Mouse (Mus musculus) midbrain, embryonic 10.5 days (tissue): ENCODE measurements at regions not wholly inside any gene's neighbourhood (a gene's known extent, or its start where the extent isn't known, plus 50 kb on each side); places are given as distances from the start of the nearest gene placed in this dataset.
A peak's percentile ranks its signal among the peaks of the same experiment; 100 is the strongest.
"Not testable (repeated sequence)": the region's sequence is repeated elsewhere in the genome, so short reads cannot be mapped to it uniquely, and the experiment has no call there.

ENCODE experiments used
- DNase-seq: peaks from one replicate; pipeline ENCODE4 v3.0.0-alpha.2; 2017; ENCODE audit warnings: low spot score
- H3K27ac ChIP-seq: fragments of 300-500 bp; sonication (generic); replicated peaks from 2 replicates; pipeline ENCODE4 v1.5.1; 2016; ENCODE audit warnings: mild to moderate bottlenecking
- H3K27me3 ChIP-seq: fragments of 300-500 bp; sonication (generic); 2 replicates; pipeline ENCODE4 v1.6.1; 2016; ENCODE audit warnings: low read depth, mild to moderate bottlenecking; ENCODE audit not compliant: poor library complexity, severe bottlenecking
- H3K36me3 ChIP-seq: fragments of 300-500 bp; sonication (generic); 2 replicates; pipeline ENCODE4 v1.6.1; 2016; ENCODE audit warnings: mild to moderate bottlenecking, moderate library complexity
- H3K4me1 ChIP-seq: fragments of 300-500 bp; sonication (generic); 2 replicates; pipeline ENCODE4 v1.6.1; 2016
- H3K4me3 ChIP-seq: fragments of 300-500 bp; sonication (generic); 2 replicates; pipeline ENCODE4 v1.5.1; 2016; ENCODE audit warnings: mild to moderate bottlenecking, moderate library complexity
- H3K9me3 ChIP-seq: fragments of 300-500 bp; sonication (generic); replicated peaks from 2 replicates; pipeline ENCODE4 v1.6.1; 2016; ENCODE audit warnings: mild to moderate bottlenecking
- WGBS: fragments of 180-500 bp; shearing (Covaris S2); methylation state at CpG from one replicate; pipeline ENCODE4 v1.1.7; 2016; 5-methylcytosine and 5-hydroxymethylcytosine counted together

DNA sequence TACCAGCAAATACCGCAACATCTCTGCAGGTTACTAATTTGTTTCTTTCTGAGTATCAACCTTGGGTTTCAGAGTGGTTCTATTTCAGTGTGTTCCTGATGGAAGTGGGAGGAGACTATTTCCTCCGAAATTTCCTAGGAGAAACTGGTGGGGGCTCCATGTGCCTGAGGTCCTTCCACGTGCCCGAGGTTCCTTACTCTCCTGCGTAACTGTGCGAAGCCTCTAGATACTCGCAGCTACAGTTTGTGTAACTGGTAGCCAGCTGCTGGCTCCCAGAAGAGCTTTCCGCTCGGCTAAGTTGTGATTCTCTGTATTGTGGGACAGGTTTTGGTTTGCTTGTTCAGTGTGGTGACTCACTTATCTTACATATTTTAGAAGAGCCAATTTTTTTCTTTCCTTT lies 184.3 kb upstream of the Tmem45b start:
- Histone ChIP-seq H3K27ac (no peak overlapping the region), H3K9me3 (no peaks in the 10 kb centered on the region), H3K27me3 (no peaks in the 10 kb centered on the region), H3K36me3 (no peaks in the 10 kb centered on the region), H3K4me1 (0 out of 2 replicates have a peak, but pooled peaks cover under 1% of the 10 kb centered on the region), H3K4me3 (no peak overlapping the region)
- DNase-seq: no peak
- WGBS: 81% methylated on average over 9 of the region's 9 CpGs

DNA sequence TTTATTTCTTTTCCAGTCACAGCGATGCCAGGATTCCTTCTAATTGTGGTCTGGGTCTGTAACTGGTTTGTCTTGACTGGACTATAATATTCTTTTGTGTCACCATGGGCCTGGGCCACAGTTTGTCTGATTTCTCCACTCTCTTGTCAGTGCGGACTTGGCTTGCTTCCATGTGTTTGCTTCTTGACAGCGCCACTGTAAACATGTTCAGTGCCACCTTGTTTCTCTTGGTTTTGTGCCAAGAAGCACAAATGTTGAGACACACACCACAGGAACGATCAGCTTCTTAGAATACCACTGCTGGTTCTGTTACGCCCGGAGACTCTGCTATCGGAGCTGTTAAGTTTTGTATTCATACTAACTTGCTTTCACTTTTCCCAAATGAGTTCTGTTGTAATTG lies 180.9 kb upstream of the Tmem45b start:
- Histone ChIP-seq H3K36me3 (no peaks in the 10 kb centered on the region), H3K4me3 (no peak overlapping the region), H3K27me3 (no peaks in the 10 kb centered on the region), H3K4me1 (peaks cover 11% of the 10 kb centered on the region), H3K9me3 (no peaks in the 10 kb centered on the region), H3K27ac (no peak overlapping the region)
- 91% methylated on average over 7 of the region's 7 CpGs for WGBS
- DNase-seq: no peak

- Histone ChIP-seq H3K4me1 (peaks cover 11% of the 10 kb centered on the region), H3K36me3 (no peaks in the 10 kb centered on the region), H3K27me3 (no peaks in the 10 kb centered on the region), H3K4me3 (no peak overlapping the region), H3K27ac (no peak overlapping the region), H3K9me3 (no peaks in the 10 kb centered on the region)
- no peak for DNase-seq
- WGBS: 78% methylated on average over 3 of the region's 3 CpGs
These were observed 179.8 kb upstream of the Tmem45b start for GRCm38 (mm10) chr9:31644106-31644505.

- WGBS: 81% methylated on average over 4 of the region's 4 CpGs
- peaks cover 11% of the 10 kb centered on the region for H3K4me1 ChIP-seq
These were observed 177.9 kb upstream of the Tmem45b start for GRCm38 (mm10) chr9:31642169-31642568.

DNA sequence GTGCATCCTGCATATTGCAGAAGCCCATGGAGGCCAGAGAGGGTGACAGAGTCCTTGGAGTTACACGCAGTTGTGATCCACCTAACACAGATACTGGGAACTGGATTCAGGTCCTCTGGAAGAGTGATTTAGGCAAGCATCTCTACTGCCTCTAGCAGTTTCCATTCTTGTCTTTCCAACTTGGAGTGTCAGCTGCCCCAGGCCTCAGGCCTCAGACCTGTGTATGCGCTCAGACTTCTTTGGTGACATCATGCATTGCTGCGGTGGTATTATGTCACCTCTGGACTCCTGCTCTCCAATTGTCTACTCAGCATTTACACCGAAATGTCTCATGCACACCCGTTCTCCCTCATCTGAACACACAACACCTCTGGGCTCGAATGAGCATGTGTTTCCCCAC lies 164.0 kb upstream of the Tmem45b start:
- no peaks in the 10 kb centered on the region for H3K4me1 ChIP-seq
- H3K9me3 ChIP-seq: no peaks in the 10 kb centered on the region
- H3K27ac ChIP-seq: no peak overlapping the region
- WGBS: 88% methylated on average over 6 of the region's 6 CpGs
- DNase-seq: no peak
- H3K27me3 ChIP-seq: no peaks in the 10 kb centered on the region
- H3K36me3 ChIP-seq: no peaks in the 10 kb centered on the region
- no peak overlapping the region for H3K4me3 ChIP-seq

More at GRCm38 (mm10) chr9:31642169-31642568, 177.9 kb upstream of the Tmem45b start:
- Histone ChIP-seq H3K27me3 (no peaks in the 10 kb centered on the region), H3K27ac (no peak overlapping the region), H3K36me3 (no peaks in the 10 kb centered on the region), H3K9me3 (peaks cover under 1% of the 10 kb centered on the region; the same call in 1 of the 2 replicates), H3K4me3 (no peak overlapping the region)
- no peak for DNase-seq

GRCm38 (mm10) chr9:31621553-31621952 lies 157.3 kb upstream of the Tmem45b start:
- H3K27ac ChIP-seq, H3K4me1 ChIP-seq, H3K4me3 ChIP-seq, H3K9me3 ChIP-seq, H3K27me3 ChIP-seq, H3K36me3 ChIP-seq, DNase-seq: not testable (repeated sequence)
- WGBS: 90% methylated on average over 7 of the region's 7 CpGs

- no peaks in the 10 kb centered on the region for H3K36me3 ChIP-seq
- no peak overlapping the region for H3K4me3 ChIP-seq
- no peaks in the 10 kb centered on the region for H3K4me1 ChIP-seq
- 0 out of 2 replicates have a peak, but pooled peaks cover 4% of the 10 kb centered on the region for H3K9me3 ChIP-seq
- no peaks in the 10 kb centered on the region for H3K27me3 ChIP-seq
- DNase-seq: no peak
- 81% methylated on average over 6 of the region's 6 CpGs for WGBS
- no peak overlapping the region for H3K27ac ChIP-seq
These were observed 155.1 kb upstream of the Tmem45b start for GRCm38 (mm10) chr9:31619344-31619743.

DNA sequence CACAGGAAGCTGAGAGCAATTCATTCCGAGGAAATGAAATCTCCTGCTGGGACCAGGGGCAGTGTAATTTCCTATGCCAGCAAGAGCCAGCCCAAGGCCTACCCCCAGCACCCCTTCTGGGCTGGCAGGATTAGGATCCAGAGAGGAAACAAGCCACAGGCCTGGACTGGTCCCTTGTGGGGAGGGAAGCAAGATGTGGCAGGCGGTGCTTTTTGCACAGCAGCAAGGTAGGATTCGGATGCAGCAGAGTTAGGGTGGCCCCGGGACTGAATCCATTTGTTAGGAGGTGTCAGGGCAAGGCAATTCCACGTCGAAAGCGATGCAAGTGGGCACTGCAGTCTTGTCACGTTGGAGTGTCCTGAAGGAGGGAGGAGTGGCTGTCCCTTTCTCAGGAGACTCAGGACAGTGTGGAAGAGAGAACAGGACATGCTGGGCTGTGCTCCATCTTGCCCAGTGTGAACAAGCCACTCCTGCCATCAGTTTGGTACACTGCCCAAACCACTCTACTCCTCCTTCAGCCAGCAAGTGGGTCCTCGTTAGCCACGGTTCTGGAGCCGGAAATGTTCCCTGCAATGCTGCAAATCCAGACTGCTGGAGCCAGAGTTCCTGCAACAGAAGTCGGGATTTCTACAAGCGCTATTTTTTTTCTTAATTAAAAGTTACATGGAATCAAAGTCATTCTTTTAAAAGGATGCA lies 150.1 kb upstream of the Tmem45b start:
- no peaks in the 10 kb centered on the region for H3K4me1 ChIP-seq
- no peaks in the 10 kb centered on the region for H3K9me3 ChIP-seq
- H3K27ac ChIP-seq: no peak overlapping the region
- peak; percentile 6 for DNase-seq
- no peaks in the 10 kb centered on the region for H3K27me3 ChIP-seq
- 74% methylated on average over 13 of the region's 13 CpGs for WGBS
- no peaks in the 10 kb centered on the region for H3K36me3 ChIP-seq
- no peak overlapping the region for H3K4me3 ChIP-seq

DNA sequence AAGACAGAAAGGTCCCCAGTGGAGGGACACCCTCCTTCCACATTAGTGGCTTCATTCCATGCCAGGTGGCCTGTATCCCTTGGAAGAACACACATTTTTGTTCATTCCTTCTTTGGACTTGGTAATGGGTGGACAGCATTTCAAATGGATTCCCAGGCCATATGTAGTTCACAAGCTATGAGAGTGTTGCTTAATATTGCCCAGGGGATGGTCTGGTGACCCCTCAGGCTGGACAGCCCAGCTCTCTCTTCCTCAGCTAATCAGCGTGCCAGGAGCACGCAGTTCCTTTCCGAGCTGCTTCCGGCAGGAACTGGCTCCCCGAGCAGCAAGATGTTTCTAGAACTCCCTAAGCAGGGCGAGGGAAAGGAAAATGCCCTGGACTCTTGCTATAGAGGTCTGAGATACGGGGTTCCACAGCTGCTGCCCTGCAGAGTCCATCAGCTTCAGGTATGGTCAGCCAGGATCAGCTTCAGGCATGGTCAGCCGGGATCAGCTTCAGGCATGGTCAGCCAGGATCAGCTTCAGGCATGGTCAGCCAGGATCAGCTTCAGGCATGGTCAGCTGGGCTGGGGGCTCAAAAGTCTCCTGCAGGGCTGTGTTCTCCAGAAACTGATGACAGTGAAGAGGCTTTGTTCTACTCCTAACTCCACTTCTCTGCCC lies 146.9 kb upstream of the Tmem45b start:
- Histone ChIP-seq H3K36me3 (no peaks in the 10 kb centered on the region), H3K27ac (no peak overlapping the region), H3K4me1 (no peaks in the 10 kb centered on the region), H3K4me3 (no peak overlapping the region), H3K9me3 (no peaks in the 10 kb centered on the region), H3K27me3 (no peaks in the 10 kb centered on the region)
- WGBS: 85% methylated on average over 8 of the region's 8 CpGs
- DNase-seq: no peak

DNA sequence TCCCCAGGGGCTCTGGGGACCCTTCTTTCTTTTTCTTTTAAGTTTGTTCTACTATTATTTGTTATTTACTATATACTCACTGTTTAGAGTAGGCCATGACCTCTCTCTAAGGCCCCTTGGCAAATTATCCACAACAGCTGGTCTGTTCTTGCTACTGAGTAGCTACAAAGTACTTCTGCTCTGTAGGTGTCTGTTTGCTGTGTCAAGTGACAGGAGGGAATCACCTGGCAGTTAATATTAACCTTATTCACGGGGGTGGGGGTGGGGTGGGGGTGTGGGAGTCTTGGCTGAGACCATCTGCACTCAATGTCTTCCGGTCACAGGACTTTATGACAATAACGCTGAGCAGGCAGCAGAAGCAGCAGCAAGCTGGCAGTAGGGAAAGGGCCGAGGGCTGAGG lies 146.4 kb upstream of the Tmem45b start:
- no peaks in the 10 kb centered on the region for H3K27me3 ChIP-seq
- no peak overlapping the region for H3K27ac ChIP-seq
- DNase-seq: no peak
- 70% methylated on average over 4 of the region's 4 CpGs for WGBS
- H3K4me3 ChIP-seq: no peak overlapping the region
- no peaks in the 10 kb centered on the region for H3K4me1 ChIP-seq
- H3K36me3 ChIP-seq: no peaks in the 10 kb centered on the region
- H3K9me3 ChIP-seq: no peaks in the 10 kb centered on the region

- H3K36me3 ChIP-seq: no peaks in the 10 kb centered on the region
- WGBS: 69% methylated on average over 1 of the region's 1 CpGs
- H3K4me3 ChIP-seq: no peak overlapping the region
These were observed 145.9 kb upstream of the Tmem45b start for GRCm38 (mm10) chr9:31610212-31610611.

DNA sequence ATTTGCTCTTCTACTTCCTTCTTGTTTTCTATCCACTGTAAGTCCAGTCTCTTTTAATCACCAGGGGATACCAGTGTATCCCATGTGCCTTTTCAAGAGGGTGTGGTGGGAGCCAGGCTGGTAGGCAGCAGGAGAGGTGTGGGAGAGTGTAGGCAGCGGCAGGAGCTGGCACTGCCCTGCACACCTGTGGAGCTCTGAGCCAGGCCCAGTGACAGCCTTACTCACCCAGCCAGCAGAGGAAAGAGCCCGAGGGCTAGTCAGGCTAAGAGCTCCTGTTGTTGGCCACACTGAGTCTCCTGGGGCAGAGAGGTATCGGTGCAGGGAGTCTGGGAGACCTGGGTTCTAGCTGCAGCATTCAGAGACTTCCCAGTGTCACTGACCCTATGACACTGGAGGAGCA lies 145.5 kb upstream of the Tmem45b start:
- 83% methylated on average over 3 of the region's 3 CpGs for WGBS

More at GRCm38 (mm10) chr9:31610212-31610611, 145.9 kb upstream of the Tmem45b start:
- Histone ChIP-seq H3K27me3 (no peaks in the 10 kb centered on the region), H3K4me1 (no peaks in the 10 kb centered on the region), H3K27ac (no peak overlapping the region), H3K9me3 (no peaks in the 10 kb centered on the region)
- peak; percentile 22 for DNase-seq

DNA sequence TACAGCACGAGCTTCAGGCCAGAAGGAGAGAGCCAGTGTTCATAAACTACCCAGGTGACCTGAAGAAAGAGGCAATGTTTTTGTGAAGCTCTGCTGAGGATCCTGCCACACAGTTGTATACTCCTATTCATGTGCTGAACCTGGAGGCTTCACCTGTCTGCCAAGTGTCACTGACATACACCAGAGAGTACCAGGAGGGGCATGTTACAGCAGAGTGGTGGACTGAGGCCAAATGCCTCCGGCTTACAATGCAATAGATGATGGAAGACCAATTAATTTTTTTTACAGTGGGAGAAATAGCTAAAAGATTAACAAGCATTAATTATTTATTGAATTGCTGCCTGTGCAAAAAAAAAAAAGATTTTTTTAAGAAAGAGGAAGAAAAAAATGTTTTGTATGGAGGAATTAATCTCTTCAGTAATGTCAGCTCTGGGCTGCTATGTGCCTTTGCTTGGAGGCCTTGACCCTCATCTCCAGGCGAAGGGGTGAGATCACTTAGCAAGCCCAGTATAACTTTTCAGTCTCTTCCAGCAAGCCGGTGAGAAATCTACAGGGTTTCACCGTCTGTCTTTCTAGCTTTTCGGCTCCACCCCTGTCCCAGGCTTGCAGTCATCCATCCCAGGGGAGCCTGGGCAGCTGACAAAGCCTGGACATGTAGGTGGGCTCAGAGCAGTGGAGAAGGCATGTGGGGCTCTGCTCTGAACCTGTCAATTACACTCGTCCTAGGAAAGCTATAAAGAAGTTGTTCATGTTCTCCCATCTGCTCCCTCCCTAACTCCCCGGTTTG lies 144.0 kb upstream of the Tmem45b start:
- Histone ChIP-seq H3K27ac (no peak overlapping the region), H3K9me3 (no peaks in the 10 kb centered on the region), H3K36me3 (no peaks in the 10 kb centered on the region), H3K4me1 (no peaks in the 10 kb centered on the region), H3K4me3 (no peak overlapping the region), H3K27me3 (no peaks in the 10 kb centered on the region)
- no peak for DNase-seq
- WGBS: 79% methylated on average over 8 of the region's 8 CpGs

More for the DNA sequence above, 145.5 kb upstream of the Tmem45b start:
- H3K4me1 ChIP-seq: no peaks in the 10 kb centered on the region
- no peaks in the 10 kb centered on the region for H3K36me3 ChIP-seq
- H3K27ac ChIP-seq: no peak overlapping the region
- no peak overlapping the region for H3K4me3 ChIP-seq
- no peak for DNase-seq
- no peaks in the 10 kb centered on the region for H3K9me3 ChIP-seq
- H3K27me3 ChIP-seq: no peaks in the 10 kb centered on the region
